Mouse (Mus musculus) limb, embryonic 14.5 days (tissue): ENCODE results near the gene Map3k21. TPM values are rescaled to one million over a fixed set of nuclear protein-coding genes. Genes with fewer than 3 reads are reported as not detected.

Experiments used
- ATAC-seq: fragments of 200-750 bp; cut with Nextera tagmentation; 2 replicates; pipeline ENCODE4 v1.8.0; 2017; ENCODE audit warnings: low read depth, moderate number of reproducible peaks, moderate TSS enrichment; ENCODE audit not compliant: low FRiP score
- DNase-seq: peaks from one replicate; pipeline ENCODE4 v3.0.0-alpha.2; 2015; ENCODE audit warnings: low spot score
- H3K27ac ChIP-seq: fragments of 300-500 bp; sonication (generic); replicated peaks from 2 replicates; pipeline ENCODE4 v1.5.1; 2014; ENCODE audit warnings: low read depth, mild to moderate bottlenecking, low read length, moderate library complexity, mixed read lengths
- H3K27me3 ChIP-seq: fragments of 300-500 bp; sonication (generic); 2 replicates; pipeline ENCODE4 v1.6.1; 2014; ENCODE audit warnings: low read length, mixed read lengths; ENCODE audit not compliant: control insufficient read depth, insufficient read depth
- H3K36me3 ChIP-seq: fragments of 300-500 bp; sonication (generic); 2 replicates; pipeline ENCODE4 v1.6.1; 2014; ENCODE audit warnings: mild to moderate bottlenecking, low read length, moderate library complexity, mixed read lengths; ENCODE audit not compliant: control insufficient read depth, insufficient read depth
- H3K4me1 ChIP-seq: fragments of 300-500 bp; sonication (generic); 2 replicates; pipeline ENCODE4 v1.6.1; 2014; ENCODE audit warnings: antibody characterized with exemption, low read length, mixed read lengths; ENCODE audit not compliant: control insufficient read depth, insufficient read depth
- H3K4me2 ChIP-seq: fragments of 300-500 bp; sonication (generic); replicated peaks from 2 replicates; pipeline ENCODE4 v1.6.1; 2014; ENCODE audit warnings: low read depth, mild to moderate bottlenecking, low read length, moderate library complexity; ENCODE audit not compliant: severe bottlenecking
- H3K4me3 ChIP-seq: fragments of 300-500 bp; sonication (generic); replicated peaks from 2 replicates; pipeline ENCODE4 v1.5.1; 2014; ENCODE audit warnings: low read length
- H3K9ac ChIP-seq: fragments of 300-500 bp; sonication (generic); 2 replicates; pipeline ENCODE4 v1.6.1; 2014; ENCODE audit warnings: mild to moderate bottlenecking, low read depth, low read length, moderate library complexity; ENCODE audit not compliant: severe bottlenecking
- H3K9me3 ChIP-seq: fragments of 300-500 bp; sonication (generic); 2 replicates; pipeline ENCODE4 v1.6.1; 2016; ENCODE audit warnings: low read length; ENCODE audit not compliant: control insufficient read depth
- POLR2A ChIP-seq: fragments of 200-500 bp; IDR thresholded peaks from 2 replicates; pipeline ENCODE4 v1.8.0; 2012; ENCODE audit warnings: inconsistent platforms, mild to moderate bottlenecking, moderate library complexity, borderline replicate concordance; ENCODE audit not compliant: insufficient read depth, insufficient read length; ENCODE audit errors: extremely low read depth
- WGBS: fragments of 180-500 bp; shearing (Covaris S2); extraction: QIAGEN DNeasy Blood & Tissue Kit; methylation state at CpG from one replicate; pipeline ENCODE4 v1.1.7; 2014; 5-methylcytosine and 5-hydroxymethylcytosine counted together
- polyA plus RNA-seq, 2 experiments: library from polyadenylated mRNA; depleted of rRNA in 1 of 2; stranded (reverse) in 1 of 2; unstranded in 1 of 2; fragments of >200 nt; fragmentation: Nextera tagmentation in 1 of 2; extraction: Ambion mirVana in 1 of 2; gene quantifications; 2 replicates each; pipeline versions ENCODE4 v1.2.1 to v1.2.3; 2012 to 2014

Map3k21 gene
- polyA plus RNA-seq, 2 experiments = 0.18 to 0.47 TPM

DNA sequence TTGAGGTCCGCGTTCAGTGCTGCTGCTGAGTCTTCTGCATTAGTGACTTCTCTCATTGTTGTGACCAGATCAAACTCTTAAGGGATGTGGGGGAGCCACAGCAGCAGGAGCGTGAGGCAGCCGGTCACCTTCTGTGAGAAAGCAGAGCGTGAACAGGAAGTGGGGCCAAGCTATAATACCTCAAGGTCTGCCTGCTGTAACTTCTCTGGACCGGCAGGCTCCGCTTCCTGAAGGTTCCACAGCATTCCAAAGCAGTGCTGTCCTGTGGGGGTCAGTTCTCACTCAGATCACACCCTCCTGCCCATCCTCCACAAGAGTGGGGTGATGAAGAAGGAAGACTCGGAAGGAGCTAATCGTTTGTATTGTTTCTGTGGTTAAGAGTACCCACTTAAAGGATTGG, 10.5 kb downstream of the Map3k21 start:
- H3K4me3 ChIP-seq = no peak overlapping the region
- H3K4me2 ChIP-seq = no peak overlapping the region
- WGBS = 59% methylated on average over 9 of the region's 9 CpGs
- H3K27me3 ChIP-seq = no peaks in the 10 kb centered on the region
- DNase-seq (no peak), ATAC-seq (no peak)
- H3K9ac ChIP-seq = no peak overlapping the region
- 0 out of 2 replicates have a peak, but pooled peaks cover 5% of the 10 kb centered on the region for H3K4me1 ChIP-seq
- H3K27ac ChIP-seq = peak overlapping the region; percentile 29; the same call in 1 of the 2 replicates
- no peaks in the 10 kb centered on the region for H3K36me3 ChIP-seq
- no peaks in the 10 kb centered on the region for H3K9me3 ChIP-seq
- no peak for TF ChIP-seq POLR2A

DNA sequence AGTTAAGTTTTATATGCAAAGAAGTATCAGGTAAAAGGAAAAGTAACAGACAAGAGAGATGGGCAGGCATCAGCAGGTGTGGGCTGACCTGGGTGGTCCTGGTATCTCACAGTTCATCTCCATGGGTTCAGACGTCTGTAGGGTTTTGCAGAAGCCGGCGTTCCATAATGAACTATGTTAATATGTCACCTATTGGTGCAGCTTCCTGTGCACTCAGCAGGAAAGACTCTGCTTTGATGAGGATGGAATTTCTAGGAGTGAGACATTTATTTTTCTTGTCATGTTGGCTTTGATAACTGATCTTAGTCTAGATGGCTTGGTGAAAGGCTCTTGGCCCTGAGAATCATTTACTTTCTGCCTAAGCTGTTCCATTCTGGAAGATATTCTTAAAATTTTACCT, 12.1 kb downstream of the Map3k21 start:
- Histone ChIP-seq H3K4me1 (0 out of 2 replicates have a peak, but pooled peaks cover 5% of the 10 kb centered on the region), H3K27ac (no peak overlapping the region), H3K27me3 (no peaks in the 10 kb centered on the region), H3K9me3 (no peaks in the 10 kb centered on the region), H3K9ac (no peak overlapping the region), H3K36me3 (no peaks in the 10 kb centered on the region), H3K4me3 (no peak overlapping the region), H3K4me2 (no peak overlapping the region)
- DNase-seq (no peak), ATAC-seq (no peak)
- 76% methylated on average over 3 of the region's 3 CpGs for WGBS
- TF ChIP-seq POLR2A = no peak

DNA sequence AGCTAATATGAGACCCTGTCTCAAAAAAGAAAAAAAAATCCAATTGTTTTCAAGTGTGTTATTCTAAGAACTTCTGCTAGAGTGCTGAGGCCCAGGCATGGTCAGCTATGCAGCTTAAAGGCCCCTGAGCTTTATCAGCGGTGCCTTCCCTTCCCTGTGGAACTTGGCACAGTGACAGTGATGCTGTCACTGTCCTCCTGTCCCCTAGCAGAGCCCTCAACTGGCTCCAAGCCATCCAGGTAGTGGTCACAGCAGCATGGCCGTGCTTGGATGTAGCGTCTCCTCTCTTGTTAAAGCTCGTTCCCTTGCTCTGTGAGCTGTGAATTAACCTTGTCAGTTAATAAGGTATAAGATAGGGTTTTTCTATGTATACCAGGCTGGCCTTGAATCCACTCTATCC, 16.4 kb downstream of the Map3k21 start:
- Histone ChIP-seq H3K4me3 (no peak overlapping the region), H3K27ac (no peak overlapping the region), H3K9ac (no peak overlapping the region), H3K4me1 (no peaks in the 10 kb centered on the region), H3K4me2 (no peak overlapping the region), H3K9me3 (no peaks in the 10 kb centered on the region), H3K27me3 (no peaks in the 10 kb centered on the region), H3K36me3 (no peaks in the 10 kb centered on the region)
- WGBS = 83% methylated on average over 4 of the region's 4 CpGs
- no peak for TF ChIP-seq POLR2A
- no peak for DNase-seq
- ATAC-seq = no peak

DNA sequence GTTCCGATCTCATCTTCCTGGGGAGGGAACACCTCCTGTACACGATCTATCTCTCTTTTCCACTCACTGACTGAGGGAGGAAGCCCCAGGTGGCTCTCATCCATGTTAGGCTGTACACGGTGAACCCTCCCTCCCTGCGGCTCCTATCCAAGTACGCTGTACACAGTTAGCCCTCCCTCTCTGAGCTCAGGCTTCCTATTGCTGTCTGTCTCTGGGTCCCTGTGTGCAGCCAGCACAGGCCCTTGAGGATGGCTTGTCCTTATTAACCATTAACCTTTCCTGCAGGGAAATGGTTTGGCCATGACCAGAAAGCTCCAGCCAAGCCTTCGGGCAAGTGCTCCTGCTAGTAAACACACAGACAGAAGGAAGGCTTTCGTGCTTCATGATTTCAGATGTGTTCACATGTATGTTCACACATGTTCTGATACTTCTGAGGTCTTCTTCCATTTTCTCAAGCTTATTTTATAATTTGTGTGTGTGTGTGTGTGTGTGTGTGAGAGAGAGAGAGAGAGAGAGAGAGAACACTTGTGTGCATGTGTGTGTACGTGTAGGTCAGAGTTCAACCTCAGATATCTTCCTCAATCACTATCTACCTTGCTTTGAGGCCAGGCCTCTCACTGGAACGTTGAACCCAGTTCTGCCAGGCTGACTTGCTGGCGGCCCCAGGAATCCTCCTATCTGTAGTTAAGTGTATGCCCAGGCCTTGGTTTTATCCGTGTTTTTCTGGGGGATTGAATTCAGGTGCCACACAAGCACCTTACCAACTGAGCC, 20.2 kb downstream of the Map3k21 start:
- 85% methylated on average over 11 of the region's 11 CpGs for WGBS
- TF ChIP-seq POLR2A = no peak
- H3K36me3 ChIP-seq = no peaks in the 10 kb centered on the region
- H3K9ac ChIP-seq = no peak overlapping the region
- no peak for ATAC-seq
- H3K27ac ChIP-seq = no peak overlapping the region
- no peaks in the 10 kb centered on the region for H3K4me1 ChIP-seq
- no peaks in the 10 kb centered on the region for H3K9me3 ChIP-seq
- H3K4me3 ChIP-seq = no peak overlapping the region
- no peak for DNase-seq
- no peak overlapping the region for H3K4me2 ChIP-seq
- H3K27me3 ChIP-seq = no peaks in the 10 kb centered on the region

DNA sequence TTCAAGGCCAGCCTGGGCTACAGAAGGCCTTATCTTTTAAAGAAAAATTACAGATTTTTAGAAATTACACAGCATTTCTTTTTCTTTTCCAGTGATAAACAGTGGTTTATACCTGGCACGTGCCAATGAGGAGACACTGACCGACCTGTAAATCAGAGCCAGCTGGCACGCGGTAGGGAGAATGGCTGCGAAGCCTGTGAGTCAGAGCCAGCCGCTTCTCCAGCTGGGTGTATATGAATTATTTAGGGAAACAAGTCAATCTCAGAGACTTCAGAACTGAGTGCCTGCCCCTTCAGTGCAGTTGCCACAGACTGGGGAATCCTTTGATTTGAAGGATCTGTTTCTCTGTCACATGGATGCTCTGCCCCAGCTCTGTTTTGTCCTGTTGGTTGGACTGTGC, 21.6 kb downstream of the Map3k21 start:
- Histone ChIP-seq H3K4me3 (no peak overlapping the region), H3K9me3 (no peaks in the 10 kb centered on the region), H3K4me1 (no peaks in the 10 kb centered on the region), H3K4me2 (no peak overlapping the region), H3K27me3 (no peaks in the 10 kb centered on the region), H3K36me3 (no peaks in the 10 kb centered on the region), H3K9ac (no peak overlapping the region), H3K27ac (no peak overlapping the region)
- WGBS = 92% methylated on average over 6 of the region's 6 CpGs
- TF ChIP-seq POLR2A = no peak
- ATAC-seq (no peak), DNase-seq (no peak)
